Mouse (Mus musculus) heart, postnatal 0 days (tissue): ENCODE measurements around the gene Tango2. TPM values are rescaled to one million over a fixed set of nuclear protein-coding genes. Genes with fewer than 3 reads are reported as not detected.
A peak's percentile ranks its signal among the peaks of the same experiment; 100 is the strongest.

ENCODE experiments used
- ATAC-seq: fragments of 200-750 bp; cut with Nextera tagmentation; 2 replicates; pipeline ENCODE4 v1.8.0; 2017; ENCODE audit warnings: low read depth, moderate number of reproducible peaks, moderate library complexity; ENCODE audit not compliant: insufficient read depth
- DNase-seq: peaks from one replicate; pipeline ENCODE4 v3.0.0-alpha.2; 2016; ENCODE audit warnings: low spot score
- H3K27ac ChIP-seq: fragments of 300-500 bp; sonication (generic); 2 replicates; pipeline ENCODE4 v1.5.1; 2014; ENCODE audit warnings: low read depth, mild to moderate bottlenecking
- H3K27me3 ChIP-seq: fragments of 300-500 bp; sonication (generic); 2 replicates; pipeline ENCODE4 v1.6.1; 2014; ENCODE audit warnings: low read length, mixed read lengths; ENCODE audit not compliant: control insufficient read depth, insufficient read depth
- H3K36me3 ChIP-seq: fragments of 300-500 bp; sonication (generic); replicated peaks from 2 replicates; pipeline ENCODE4 v1.6.1; 2014; ENCODE audit warnings: low read length, mixed read lengths; ENCODE audit not compliant: control insufficient read depth, insufficient read depth
- H3K4me1 ChIP-seq: fragments of 300-500 bp; sonication (generic); 2 replicates; pipeline ENCODE4 v1.6.1; 2014; ENCODE audit warnings: antibody characterized with exemption; ENCODE audit not compliant: control insufficient read depth, insufficient read depth
- H3K4me2 ChIP-seq: fragments of 300-500 bp; sonication (generic); 2 replicates; pipeline ENCODE4 v1.6.1; 2014; ENCODE audit warnings: low read depth, mild to moderate bottlenecking, low read length, moderate library complexity
- H3K4me3 ChIP-seq: fragments of 300-500 bp; sonication (generic); 2 replicates; pipeline ENCODE4 v1.5.1; 2014; ENCODE audit warnings: low read depth, low read length
- H3K9ac ChIP-seq: fragments of 300-500 bp; sonication (generic); replicated peaks from 2 replicates; pipeline ENCODE4 v1.6.1; 2014; ENCODE audit warnings: low read depth, low read length, mixed read lengths
- H3K9me3 ChIP-seq: fragments of 300-500 bp; sonication (generic); replicated peaks from 2 replicates; pipeline ENCODE4 v1.6.1; 2016; ENCODE audit warnings: low read length; ENCODE audit not compliant: control insufficient read depth
- CTCF ChIP-seq: IDR thresholded peaks from 2 replicates; pipeline ENCODE4 v1.5.1; 2016; ENCODE audit warnings: antibody characterized with exemption, control low read depth, low read depth
- EP300 ChIP-seq: IDR thresholded peaks from 2 replicates; pipeline ENCODE4 v1.6.1; 2016; ENCODE audit warnings: antibody characterized with exemption, low read depth
- WGBS: fragments of 180-500 bp; shearing (Covaris S2); extraction: QIAGEN DNeasy Blood & Tissue Kit; methylation state at CpG from one replicate; pipeline ENCODE4 v1.1.7; 2014; 5-methylcytosine and 5-hydroxymethylcytosine counted together
- polyA plus RNA-seq: library from polyadenylated mRNA; unstranded; fragments of >200 nt; fragmentation: Nextera tagmentation; extraction: Ambion mirVana; gene quantifications from 2 replicates; pipeline ENCODE4 v1.2.1, GENCODE M21; 2015
- total RNA-seq: library from RNA; depleted of rRNA; stranded (reverse); fragments of >200 nt; gene quantifications from 2 replicates; pipeline ENCODE4 v1.2.3, GENCODE M21; 2014; ENCODE audit warnings: low replicate concordance

Tango2 gene
- total and polyA plus RNA-seq, 2 experiments from 2014 or later = 56.9 to 65.8 TPM

DNA sequence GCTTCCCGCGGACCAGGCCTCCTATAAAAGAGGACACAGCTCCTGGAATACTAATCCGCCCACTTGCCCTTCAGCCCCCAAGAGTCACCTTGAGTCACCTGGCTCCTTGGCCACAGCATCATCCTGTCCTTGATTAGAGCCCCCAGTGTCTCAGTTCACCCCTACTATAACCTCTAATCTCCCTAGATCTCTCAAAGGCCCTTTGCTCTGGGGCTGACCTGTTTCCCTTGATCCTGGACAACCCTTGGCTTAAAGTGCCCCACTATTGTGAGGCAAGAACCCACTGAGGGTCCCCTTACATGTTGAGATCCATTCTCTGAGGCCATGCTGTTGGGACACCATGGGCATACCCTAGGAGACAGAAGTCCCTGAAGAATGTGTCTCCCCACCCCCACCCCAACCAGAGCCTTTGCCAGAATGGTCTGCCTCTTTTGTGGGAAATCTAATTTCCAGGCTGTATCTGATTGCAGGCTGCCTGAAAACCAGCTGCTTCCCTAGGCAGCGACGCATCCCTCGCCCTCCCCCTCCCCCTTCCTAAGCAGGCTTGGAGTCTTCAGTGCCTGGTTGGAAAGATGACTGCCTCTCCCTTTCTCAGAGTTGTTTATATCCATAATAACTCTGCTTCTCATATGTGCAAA lies 33.8 kb upstream of the Tango2 start:
- DNase-seq (no peak), ATAC-seq (no peak)
- no peak overlapping the region for H3K9ac ChIP-seq
- H3K9me3 ChIP-seq = no peaks in the 10 kb centered on the region
- H3K4me2 ChIP-seq = no peak overlapping the region
- H3K4me3 ChIP-seq = no peak overlapping the region
- H3K4me1 ChIP-seq = peaks cover 31% of the 10 kb centered on the region
- TF ChIP-seq CTCF (no peak), EP300 (no peak)
- H3K27ac ChIP-seq = no peak overlapping the region
- 65% methylated on average over 6 of the region's 6 CpGs for WGBS
- H3K27me3 ChIP-seq = no peaks in the 10 kb centered on the region
- no peaks in the 10 kb centered on the region for H3K36me3 ChIP-seq

- 74% methylated on average over 6 of the region's 6 CpGs for WGBS
- Histone ChIP-seq H3K36me3 (no peaks in the 10 kb centered on the region), H3K27ac (no peak overlapping the region)
Observed at GRCm38 (mm10) chr16:18380495-18381063, 32.7 kb upstream of the Tango2 start.

GRCm38 (mm10) chr16:18379338-18380001 lies 31.6 kb upstream of the Tango2 start:
- TF ChIP-seq CTCF = no peak
- TF ChIP-seq EP300 = no peak
- H3K4me1 ChIP-seq = peaks cover 30% of the 10 kb centered on the region
- no peaks in the 10 kb centered on the region for H3K27me3 ChIP-seq
- no peaks in the 10 kb centered on the region for H3K9me3 ChIP-seq
- no peak overlapping the region for H3K4me3 ChIP-seq
- no peak overlapping the region for H3K9ac ChIP-seq
- no peak overlapping the region for H3K4me2 ChIP-seq
- peak overlapping the region; percentile 44 for H3K27ac ChIP-seq
- peak; percentile 38 for ATAC-seq
- no peak for DNase-seq
- no peaks in the 10 kb centered on the region for H3K36me3 ChIP-seq
- WGBS = 47% methylated on average over 8 of the region's 8 CpGs

More at GRCm38 (mm10) chr16:18380495-18381063, 32.7 kb upstream of the Tango2 start:
- Histone ChIP-seq H3K9me3 (no peaks in the 10 kb centered on the region), H3K27me3 (no peaks in the 10 kb centered on the region), H3K4me2 (no peak overlapping the region), H3K4me3 (no peak overlapping the region), H3K9ac (no peak overlapping the region), H3K4me1 (peaks cover 30% of the 10 kb centered on the region)
- TF ChIP-seq CTCF (no peak), EP300 (no peak)
- ATAC-seq (no peak), DNase-seq (no peak)

DNA sequence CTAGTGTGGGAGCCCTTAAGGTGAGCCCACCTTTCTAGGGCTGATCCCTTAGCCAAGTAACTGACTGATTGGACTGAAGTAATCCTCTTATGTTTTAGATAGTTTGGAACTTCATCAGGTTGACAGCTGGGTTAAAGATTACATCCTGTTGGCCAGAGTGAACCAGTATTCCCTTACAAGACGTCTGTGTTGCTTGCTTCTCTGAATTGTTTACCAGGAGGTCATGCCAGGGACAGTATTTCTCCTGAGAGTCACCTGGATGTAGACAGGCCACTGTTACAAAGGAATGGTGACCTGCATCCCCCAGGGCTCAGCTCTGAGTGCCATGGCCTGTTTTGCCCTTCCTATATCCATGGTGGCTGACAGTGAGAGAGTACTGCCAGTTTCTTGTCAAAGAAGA lies 30.6 kb upstream of the Tango2 start:
- Histone ChIP-seq H3K9me3 (no peaks in the 10 kb centered on the region), H3K27me3 (no peaks in the 10 kb centered on the region), H3K4me2 (no peak overlapping the region), H3K27ac (no peak overlapping the region), H3K36me3 (no peaks in the 10 kb centered on the region), H3K4me1 (peaks cover 25% of the 10 kb centered on the region), H3K9ac (no peak overlapping the region), H3K4me3 (no peak overlapping the region)
- DNase-seq (no peak), ATAC-seq (no peak)
- 61% methylated on average over 1 of the region's 1 CpGs for WGBS
- TF ChIP-seq EP300 (no peak), CTCF (no peak)

GRCm38 (mm10) chr16:18377203-18377602 lies 29.3 kb upstream of the Tango2 start:
- H3K9me3 ChIP-seq = no peaks in the 10 kb centered on the region
- H3K4me3 ChIP-seq = no peak overlapping the region
- no peak overlapping the region for H3K27ac ChIP-seq
- 29% methylated on average over 3 of the region's 3 CpGs for WGBS
- H3K9ac ChIP-seq = no peak overlapping the region
- no peaks in the 10 kb centered on the region for H3K36me3 ChIP-seq
- peaks cover 17% of the 10 kb centered on the region for H3K4me1 ChIP-seq
- TF ChIP-seq EP300 (no peak), CTCF (no peak)
- DNase-seq (no peak), ATAC-seq (peak; percentile 71)
- no peaks in the 10 kb centered on the region for H3K27me3 ChIP-seq
- H3K4me2 ChIP-seq = no peak overlapping the region
